Mouse (Mus musculus) stomach, postnatal 0 days (tissue): ENCODE data around the gene Pde10a. TPM values are rescaled to one million over a fixed set of nuclear protein-coding genes. Genes with fewer than 3 reads are reported as not detected.
"Not testable (repeated sequence)": the region's sequence is repeated elsewhere in the genome, so short reads cannot be mapped to it uniquely, and the experiment has no call there.

Experiments used
- ATAC-seq: fragments of 200-750 bp; cut with Nextera tagmentation; 2 replicates; pipeline ENCODE4 v1.8.0; 2017; ENCODE audit not compliant: low FRiP score, low TSS enrichment
- DNase-seq: peaks from one replicate; pipeline ENCODE4 v3.0.0-alpha.2; 2016; ENCODE audit warnings: low spot score
- H3K27ac ChIP-seq: fragments of 300-500 bp; sonication (generic); replicated peaks from 2 replicates; pipeline ENCODE4 v1.5.1; 2014; ENCODE audit warnings: mild to moderate bottlenecking, control low read depth
- H3K27me3 ChIP-seq: fragments of 300-500 bp; sonication (generic); 2 replicates; pipeline ENCODE4 v1.6.1; 2014; ENCODE audit warnings: low read length; ENCODE audit not compliant: control insufficient read depth, insufficient read depth
- H3K36me3 ChIP-seq: fragments of 300-500 bp; sonication (generic); 2 replicates; pipeline ENCODE4 v1.6.1; 2014; ENCODE audit warnings: low read length, mixed read lengths; ENCODE audit not compliant: control insufficient read depth, insufficient read depth
- H3K4me1 ChIP-seq: fragments of 300-500 bp; sonication (generic); replicated peaks from 2 replicates; pipeline ENCODE4 v1.6.1; 2014; ENCODE audit warnings: antibody characterized with exemption; ENCODE audit not compliant: control insufficient read depth, insufficient read depth
- H3K4me2 ChIP-seq: fragments of 300-500 bp; sonication (generic); replicated peaks from 2 replicates; pipeline ENCODE4 v1.6.1; 2014; ENCODE audit warnings: low read depth, mild to moderate bottlenecking, control low read depth, moderate library complexity
- H3K4me3 ChIP-seq: fragments of 300-500 bp; sonication (generic); 2 replicates; pipeline ENCODE4 v1.5.1; 2014; ENCODE audit warnings: low read depth, low read length, control low read depth
- H3K9ac ChIP-seq: fragments of 300-500 bp; sonication (generic); 2 replicates; pipeline ENCODE4 v1.6.1; 2014; ENCODE audit warnings: mild to moderate bottlenecking, low read length, control low read depth, mixed read lengths
- H3K9me3 ChIP-seq: fragments of 300-500 bp; sonication (generic); 2 replicates; pipeline ENCODE4 v1.6.1; 2016; ENCODE audit warnings: low read length; ENCODE audit not compliant: control insufficient read depth
- CTCF ChIP-seq: IDR thresholded peaks from 2 replicates; pipeline ENCODE4 v1.5.1; 2016; ENCODE audit warnings: antibody characterized with exemption, low read depth, mild to moderate bottlenecking, moderate library complexity
- EP300 ChIP-seq: optimal IDR thresholded peaks from 2 replicates; pipeline ENCODE3; 2016; ENCODE audit warnings: antibody characterized with exemption
- WGBS: fragments of 180-500 bp; shearing (Covaris S2); extraction: QIAGEN DNeasy Blood & Tissue Kit; methylation state at CpG from one replicate; pipeline ENCODE4 v1.1.7; 2014; 5-methylcytosine and 5-hydroxymethylcytosine counted together
- polyA plus RNA-seq: library from polyadenylated mRNA; unstranded; fragments of >200 nt; fragmentation: Nextera tagmentation; extraction: Ambion mirVana; gene quantifications from 2 replicates; pipeline ENCODE4 v1.2.1, GENCODE M21; 2015

Pde10a gene
- polyA plus RNA-seq, 1 experiment from 2014 or later, result 0.69 TPM

GRCm38 (mm10) chr17:8698793-8699192 lies 173.6 kb downstream of the Pde10a start:
- WGBS, result 78% methylated on average over 3 of the region's 3 CpGs
- no peak for ATAC-seq
- H3K9ac ChIP-seq, result no peak overlapping the region

GRCm38 (mm10) chr17:8701096-8701495 lies 175.9 kb downstream of the Pde10a start:
- 73% methylated on average over 7 of the region's 7 CpGs for WGBS
- Histone ChIP-seq H3K4me2 (no peak overlapping the region), H3K27ac (no peak overlapping the region), H3K4me3 (no peak overlapping the region), H3K36me3 (no peaks in the 10 kb centered on the region), H3K9ac (no peak overlapping the region), H3K27me3 (no peaks in the 10 kb centered on the region), H3K4me1 (no peaks in the 10 kb centered on the region), H3K9me3 (no peaks in the 10 kb centered on the region)
- DNase-seq (no peak), ATAC-seq (no peak)
- TF ChIP-seq EP300 (no peak), CTCF (no peak)

More at GRCm38 (mm10) chr17:8698793-8699192, 173.6 kb downstream of the Pde10a start:
- H3K4me3 ChIP-seq, result no peak overlapping the region
- no peaks in the 10 kb centered on the region for H3K9me3 ChIP-seq
- no peak overlapping the region for H3K27ac ChIP-seq
- no peaks in the 10 kb centered on the region for H3K36me3 ChIP-seq
- H3K4me2 ChIP-seq, result no peak overlapping the region
- DNase-seq, result no peak
- no peaks in the 10 kb centered on the region for H3K27me3 ChIP-seq
- H3K4me1 ChIP-seq, result no peaks in the 10 kb centered on the region
- TF ChIP-seq CTCF (no peak), EP300 (no peak)

GRCm38 (mm10) chr17:8702503-8702902 lies 177.3 kb downstream of the Pde10a start:
- Histone ChIP-seq H3K27ac (no peak overlapping the region), H3K9me3 (no peaks in the 10 kb centered on the region), H3K27me3 (no peaks in the 10 kb centered on the region), H3K36me3 (no peaks in the 10 kb centered on the region), H3K4me1 (no peaks in the 10 kb centered on the region), H3K9ac (no peak overlapping the region), H3K4me3 (no peak overlapping the region), H3K4me2 (no peak overlapping the region)
- ATAC-seq (no peak), DNase-seq (no peak)
- whole genome bisulfite sequencing, result 82% methylated on average over 5 of the region's 5 CpGs
- TF ChIP-seq EP300 (no peak), CTCF (no peak)

GRCm38 (mm10) chr17:8708006-8708405 lies 182.8 kb downstream of the Pde10a start:
- Histone ChIP-seq H3K27me3 (no peaks in the 10 kb centered on the region), H3K27ac (no peak overlapping the region), H3K9me3 (no peaks in the 10 kb centered on the region), H3K36me3 (no peaks in the 10 kb centered on the region), H3K4me3 (no peak overlapping the region), H3K9ac (no peak overlapping the region), H3K4me2 (no peak overlapping the region), H3K4me1 (no peaks in the 10 kb centered on the region)
- no peak for TF ChIP-seq CTCF
- TF ChIP-seq EP300, result no peak
- DNase-seq, result no peak
- ATAC-seq, result no peak

GRCm38 (mm10) chr17:8712734-8713133 lies 187.6 kb downstream of the Pde10a start:
- not testable (repeated sequence) for H3K9ac ChIP-seq, H3K4me3 ChIP-seq, H3K9me3 ChIP-seq, H3K4me1 ChIP-seq, DNase-seq, H3K36me3 ChIP-seq, H3K4me2 ChIP-seq, ATAC-seq, H3K27ac ChIP-seq, H3K27me3 ChIP-seq
- 82% methylated on average over 2 of the region's 2 CpGs for WGBS

- 72% methylated on average over 10 of the region's 10 CpGs for WGBS
- Histone ChIP-seq H3K4me1 (no peaks in the 10 kb centered on the region), H3K4me2 (no peak overlapping the region), H3K9me3 (no peaks in the 10 kb centered on the region), H3K36me3 (no peaks in the 10 kb centered on the region), H3K27me3 (no peaks in the 10 kb centered on the region), H3K9ac (no peak overlapping the region), H3K27ac (no peak overlapping the region), H3K4me3 (no peak overlapping the region)
- ATAC-seq (no peak), DNase-seq (no peak)
- TF ChIP-seq CTCF, result no peak
- no peak for TF ChIP-seq EP300
Observed at GRCm38 (mm10) chr17:8720961-8721360, 195.8 kb downstream of the Pde10a start.
